Mouse (Mus musculus) embryonic fibroblast, embryonic 13.5 days (primary cell): ENCODE measurements around the gene Usp20.

Experiments
- CTCF ChIP-seq: IDR thresholded peaks from 2 replicates; pipeline ENCODE4 v1.5.1; 2011; ENCODE audit warnings: mild to moderate bottlenecking, control low read depth, low read length, moderate library complexity, borderline replicate concordance; ENCODE audit not compliant: insufficient read depth
- POLR2A ChIP-seq: IDR thresholded peaks from 2 replicates; pipeline ENCODE4 v1.6.1; 2011; ENCODE audit warnings: low read depth, mild to moderate bottlenecking, control low read depth, low read length, moderate library complexity

DNA sequence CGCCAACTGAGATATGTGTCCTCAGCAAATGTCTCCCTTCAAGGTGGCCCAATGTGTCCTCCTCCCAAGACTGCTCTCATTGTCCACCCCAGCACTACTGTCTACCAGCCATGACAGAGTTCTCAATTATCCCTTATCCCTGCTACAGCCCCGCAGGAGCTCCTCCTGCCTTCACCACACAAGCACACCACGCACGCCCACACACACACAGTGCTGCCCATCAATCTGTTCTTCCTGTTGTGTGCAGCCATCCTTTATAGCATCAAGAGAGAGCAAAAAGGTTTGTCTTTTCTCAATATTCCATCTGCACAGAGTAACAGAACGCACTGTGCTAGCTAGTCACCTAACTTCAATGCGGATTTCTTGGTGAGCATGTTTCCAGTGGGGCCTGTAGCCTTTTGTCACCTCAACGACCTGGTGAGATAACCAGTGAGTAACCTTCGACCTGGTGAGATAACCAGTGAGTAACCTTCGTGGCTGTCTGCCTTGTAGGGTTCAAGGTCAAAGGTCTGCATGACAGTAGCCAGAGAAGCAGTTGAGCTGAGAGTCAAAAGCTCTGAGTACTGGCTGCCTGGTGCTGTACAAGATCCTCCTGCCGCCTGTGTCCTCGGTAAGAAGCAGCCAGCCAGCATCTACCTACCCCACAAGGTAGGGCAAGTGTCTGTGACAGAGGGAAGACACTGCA is 19.4 kb upstream of the Usp20 start:
- TF ChIP-seq CTCF = no peak
- no peak for TF ChIP-seq POLR2A
